Mouse (Mus musculus) frontal cortex, postnatal 10 days (tissue): Measurements from ENCODE around the gene Rrp1b.

Experiments used
- DNase-seq, 2 experiments: peaks; one replicate each; pipeline ENCODE4 v3.0.0; 2022; ENCODE audit warnings: low spot score in 2 of 2, mixed read lengths in 1 of 2

Rrp1b gene

GRCm38 (mm10) chr17:32035609-32036508, at the start of gene Rrp1b, which contains the start of gene Hsf2bp:
Gene Rrp1b (plus strand): TSS chr17:32036100.
Gene Hsf2bp (minus strand): TSS chr17:32036349.
- peak; percentile 37 to 77 for DNase-seq

- DNase-seq: no peak
Observed at GRCm38 (mm10) chr17:31986915-31987314, 49.0 kb upstream of the Rrp1b start.

GRCm38 (mm10) chr17:31989035-31989434, 46.9 kb upstream of the Rrp1b start:
- DNase-seq: no peak

- DNase-seq: no peak
Observed at GRCm38 (mm10) chr17:31992004-31992403, 43.9 kb upstream of the Rrp1b start.

GRCm38 (mm10) chr17:31993354-31993753, 42.5 kb upstream of the Rrp1b start:
- no peak for DNase-seq

GRCm38 (mm10) chr17:31994132-31994531, 41.8 kb upstream of the Rrp1b start:
- no peak for DNase-seq

GRCm38 (mm10) chr17:31995784-31996183, 40.1 kb upstream of the Rrp1b start:
- no peak for DNase-seq

- DNase-seq: no peak
Observed at GRCm38 (mm10) chr17:31996331-31996730, 39.6 kb upstream of the Rrp1b start.

GRCm38 (mm10) chr17:31998351-31998750, 37.5 kb upstream of the Rrp1b start:
- DNase-seq: no peak

GRCm38 (mm10) chr17:32003251-32003650, 32.6 kb upstream of the Rrp1b start:
- no peak for DNase-seq

GRCm38 (mm10) chr17:32006800-32007199, 29.1 kb upstream of the Rrp1b start:
- DNase-seq: no peak

GRCm38 (mm10) chr17:32011694-32012093, 24.2 kb upstream of the Rrp1b start:
- DNase-seq: no peak

- DNase-seq: no peak
Observed at GRCm38 (mm10) chr17:32012254-32012653, 23.6 kb upstream of the Rrp1b start.

- no peak for DNase-seq
Observed at GRCm38 (mm10) chr17:32013659-32014058, 22.2 kb upstream of the Rrp1b start.

- DNase-seq: no peak
Observed at GRCm38 (mm10) chr17:32016481-32016880, 19.4 kb upstream of the Rrp1b start.

- no peak for DNase-seq
Observed at GRCm38 (mm10) chr17:32018127-32018894, 17.6 kb upstream of the Rrp1b start.

- DNase-seq: no peak
Observed at GRCm38 (mm10) chr17:32021981-32022380, 13.9 kb upstream of the Rrp1b start.

- no peak for DNase-seq
Observed at GRCm38 (mm10) chr17:32022551-32022950, 13.3 kb upstream of the Rrp1b start.

GRCm38 (mm10) chr17:32023088-32023487, 12.8 kb upstream of the Rrp1b start:
- DNase-seq: peak; percentile 51 to 71

- DNase-seq: no peak
Observed at GRCm38 (mm10) chr17:32024671-32025073, 11.2 kb upstream of the Rrp1b start.

- DNase-seq: peak; percentile 37 to 49
Observed at GRCm38 (mm10) chr17:32025386-32025785, 10.5 kb upstream of the Rrp1b start.

- DNase-seq: no peak
Observed at GRCm38 (mm10) chr17:32027666-32028065, 8.2 kb upstream of the Rrp1b start.

GRCm38 (mm10) chr17:32028301-32028700, 7.6 kb upstream of the Rrp1b start:
- no peak for DNase-seq
